Mouse (Mus musculus) lung, embryonic 15.5 days (tissue): Measurements from ENCODE around the gene Prdm12. TPM values are rescaled to one million over a fixed set of nuclear protein-coding genes. Genes with fewer than 3 reads are reported as not detected.
"Not testable (repeated sequence)": the region's sequence is repeated elsewhere in the genome, so short reads cannot be mapped to it uniquely, and the experiment has no call there.

Experiments used
- ATAC-seq: fragments of 200-750 bp; cut with Nextera tagmentation; 2 replicates; pipeline ENCODE4 v1.8.0; 2017; ENCODE audit warnings: moderate number of reproducible peaks, borderline replicate concordance; ENCODE audit not compliant: low FRiP score, low TSS enrichment; ENCODE audit errors: extremely low read depth
- H3K27ac ChIP-seq: fragments of 300-500 bp; sonication (generic); 2 replicates; pipeline ENCODE4 v1.5.1; 2015; ENCODE audit warnings: moderate library complexity, mild to moderate bottlenecking, inconsistent platforms
- H3K27me3 ChIP-seq: fragments of 300-500 bp; sonication (generic); 2 replicates; pipeline ENCODE4 v1.6.1; 2015; ENCODE audit warnings: inconsistent platforms
- H3K36me3 ChIP-seq: fragments of 300-500 bp; sonication (generic); 2 replicates; pipeline ENCODE4 v1.6.1; 2015; ENCODE audit warnings: inconsistent platforms
- H3K4me1 ChIP-seq: fragments of 300-500 bp; sonication (generic); 2 replicates; pipeline ENCODE4 v1.6.1; 2015; ENCODE audit warnings: inconsistent platforms
- H3K4me2 ChIP-seq: fragments of 300-500 bp; sonication (generic); 2 replicates; pipeline ENCODE4 v1.6.1; 2015; ENCODE audit warnings: inconsistent platforms, mild to moderate bottlenecking, moderate library complexity
- H3K4me3 ChIP-seq: fragments of 300-500 bp; sonication (generic); 2 replicates; pipeline ENCODE4 v1.5.1; 2015; ENCODE audit warnings: mild to moderate bottlenecking, inconsistent platforms
- H3K9ac ChIP-seq: fragments of 300-500 bp; sonication (generic); 2 replicates; pipeline ENCODE4 v1.6.1; 2015; ENCODE audit warnings: inconsistent platforms
- H3K9me3 ChIP-seq: fragments of 300-500 bp; sonication (generic); 2 replicates; pipeline ENCODE4 v1.6.1; 2016; ENCODE audit warnings: inconsistent platforms
- WGBS: fragments of 180-500 bp; shearing (Covaris S2); methylation state at CpG from one replicate; pipeline ENCODE4 v1.1.7; 2015; 5-methylcytosine and 5-hydroxymethylcytosine counted together
- polyA plus RNA-seq: library from polyadenylated mRNA; unstranded; fragments of >200 nt; fragmentation: Nextera tagmentation; extraction: Ambion mirVana; gene quantifications from 2 replicates; pipeline ENCODE4 v1.2.1, GENCODE M21; 2015

The Prdm12 gene
- polyA plus RNA-seq, 1 experiment from 2014 or later = 0.14 TPM

GRCm38 (mm10) chr2:31653971-31654853, 14.4 kb downstream of the Prdm12 start:
- Histone ChIP-seq H3K9me3 (no peaks in the 10 kb centered on the region), H3K4me1 (peaks cover 12% of the 10 kb centered on the region), H3K27ac (no peak overlapping the region), H3K36me3 (no peaks in the 10 kb centered on the region), H3K4me2 (peak overlapping the region; percentile 97), H3K4me3 (peak overlapping the region; percentile 51), H3K27me3 (peaks cover 87% of the 10 kb centered on the region), H3K9ac (no peak overlapping the region)
- no peak for ATAC-seq
- under 1% methylated on average over 84 of the region's 109 CpGs for WGBS

GRCm38 (mm10) chr2:31654854-31655559, 15.2 kb downstream of the Prdm12 start:
- WGBS = 4% methylated on average over 22 of the region's 22 CpGs
- Histone ChIP-seq H3K4me1 (peaks cover 12% of the 10 kb centered on the region), H3K4me2 (peak overlapping the region; percentile 97), H3K4me3 (peak overlapping the region; percentile 51), H3K36me3 (no peaks in the 10 kb centered on the region), H3K27ac (no peak overlapping the region), H3K27me3 (peaks cover 81% of the 10 kb centered on the region), H3K9me3 (no peaks in the 10 kb centered on the region), H3K9ac (no peak overlapping the region)
- no peak for ATAC-seq

- Histone ChIP-seq H3K4me2 (no peak overlapping the region), H3K27me3 (peaks cover 68% of the 10 kb centered on the region), H3K27ac (no peak overlapping the region), H3K9me3 (no peaks in the 10 kb centered on the region), H3K4me3 (no peak overlapping the region), H3K36me3 (no peaks in the 10 kb centered on the region), H3K4me1 (peaks cover 12% of the 10 kb centered on the region), H3K9ac (no peak overlapping the region)
- 81% methylated on average over 7 of the region's 7 CpGs for WGBS
- ATAC-seq = no peak
These were observed 16.5 kb downstream of the Prdm12 start for GRCm38 (mm10) chr2:31656374-31656773.

- 50% methylated on average over 8 of the region's 8 CpGs for WGBS
- Histone ChIP-seq H3K9me3 (no peaks in the 10 kb centered on the region), H3K4me1 (no peaks in the 10 kb centered on the region), H3K4me2 (no peak overlapping the region), H3K27ac (no peak overlapping the region), H3K4me3 (no peak overlapping the region), H3K9ac (no peak overlapping the region), H3K36me3 (no peaks in the 10 kb centered on the region), H3K27me3 (peaks cover 8% of the 10 kb centered on the region; the same call in 1 of the 2 replicates)
- no peak for ATAC-seq
These were observed 23.3 kb downstream of the Prdm12 start for GRCm38 (mm10) chr2:31662939-31663803.

GRCm38 (mm10) chr2:31663804-31664180, 24.0 kb downstream of the Prdm12 start:
- WGBS = 75% methylated on average over 1 of the region's 1 CpGs
- H3K36me3 ChIP-seq = no peaks in the 10 kb centered on the region
- ATAC-seq = no peak
- H3K27me3 ChIP-seq = peaks cover 3% of the 10 kb centered on the region; the same call in 1 of the 2 replicates
- H3K9me3 ChIP-seq = no peaks in the 10 kb centered on the region
- no peak overlapping the region for H3K4me2 ChIP-seq
- H3K27ac ChIP-seq = no peak overlapping the region
- no peak overlapping the region for H3K4me3 ChIP-seq
- H3K4me1 ChIP-seq = no peaks in the 10 kb centered on the region
- no peak overlapping the region for H3K9ac ChIP-seq

GRCm38 (mm10) chr2:31667332-31667731, 27.5 kb downstream of the Prdm12 start:
- Histone ChIP-seq H3K4me2 (no peak overlapping the region), H3K27me3 (no peaks in the 10 kb centered on the region; the same call in 1 of the 2 replicates), H3K36me3 (no peaks in the 10 kb centered on the region; the same call in 1 of the 2 replicates), H3K27ac (no peak overlapping the region), H3K4me3 (no peak overlapping the region), H3K9ac (no peak overlapping the region), H3K9me3 (no peaks in the 10 kb centered on the region), H3K4me1 (0 out of 2 replicates have a peak, but pooled peaks cover 11% of the 10 kb centered on the region)
- 36% methylated on average over 4 of the region's 4 CpGs for WGBS
- ATAC-seq = no peak

GRCm38 (mm10) chr2:31670551-31671035, 30.8 kb downstream of the Prdm12 start, which contains the start of gene Exosc2:
Gene Exosc2, plus strand, starts transcription at chr2:31670715.
- H3K4me3 ChIP-seq = peak within 1 kb of the TSS; percentile 70
- peak within 1 kb of the TSS; percentile 70 for H3K9ac ChIP-seq
- no peaks in the 10 kb centered on the region for H3K9me3 ChIP-seq
- H3K4me2 ChIP-seq = peak within 1 kb of the TSS; percentile 61
- 1% methylated on average over 27 of the region's 27 CpGs for WGBS
- 0 out of 2 replicates have a peak, but pooled peaks cover 14% of the 10 kb centered on the region for H3K4me1 ChIP-seq
- H3K27ac ChIP-seq = peak within 1 kb of the TSS; percentile 42; the same call in 1 of the 2 replicates
- peaks cover 24% of the 10 kb centered on the region for H3K36me3 ChIP-seq
- ATAC-seq = peak; percentile 99
- H3K27me3 ChIP-seq = no peaks in the 10 kb centered on the region

GRCm38 (mm10) chr2:31678641-31679040, 38.8 kb downstream of the Prdm12 start:
- ATAC-seq = no peak

GRCm38 (mm10) chr2:31681051-31681707, 41.3 kb downstream of the Prdm12 start:
- not testable (repeated sequence) for H3K9me3 ChIP-seq, H3K9ac ChIP-seq, H3K4me2 ChIP-seq, H3K4me1 ChIP-seq, ATAC-seq, H3K27ac ChIP-seq, H3K27me3 ChIP-seq, H3K4me3 ChIP-seq
- 79% methylated on average over 15 of the region's 15 CpGs for WGBS
- H3K36me3 ChIP-seq = peaks cover 41% of the 10 kb centered on the region

More at GRCm38 (mm10) chr2:31678641-31679040, 38.8 kb downstream of the Prdm12 start:
- H3K27me3 ChIP-seq = no peaks in the 10 kb centered on the region
- H3K4me2 ChIP-seq = no peak overlapping the region
- H3K36me3 ChIP-seq = peaks cover 65% of the 10 kb centered on the region
- H3K9me3 ChIP-seq = no peaks in the 10 kb centered on the region
- H3K27ac ChIP-seq = no peak overlapping the region
- WGBS = 90% methylated on average over 6 of the region's 6 CpGs
- H3K4me3 ChIP-seq = no peak overlapping the region
- H3K9ac ChIP-seq = no peak overlapping the region
- H3K4me1 ChIP-seq = no peaks in the 10 kb centered on the region

- Histone ChIP-seq H3K27me3 (no peaks in the 10 kb centered on the region), H3K4me2 (no peak overlapping the region), H3K36me3 (peaks cover 35% of the 10 kb centered on the region), H3K27ac (no peak overlapping the region), H3K4me1 (no peaks in the 10 kb centered on the region), H3K4me3 (no peak overlapping the region), H3K9me3 (no peaks in the 10 kb centered on the region), H3K9ac (no peak overlapping the region)
- 84% methylated on average over 6 of the region's 6 CpGs for WGBS
- ATAC-seq = no peak
These were observed 41.9 kb downstream of the Prdm12 start for GRCm38 (mm10) chr2:31681731-31682235.
